Mouse (Mus musculus) myocyte (in vitro differentiated cells): Measurements from ENCODE around the gene Usp29.
"Not testable (repeated sequence)": the region's sequence is repeated elsewhere in the genome, so short reads cannot be mapped to it uniquely, and the experiment has no call there.

Experiments
- MAX ChIP-seq: IDR thresholded peaks from one replicate; pipeline ENCODE4 v1.6.1; 2011; ENCODE audit warnings: low read depth, mild to moderate bottlenecking, control low read depth
- POLR2A ChIP-seq: IDR thresholded peaks from one replicate; pipeline ENCODE4 v1.6.1; 2011; ENCODE audit warnings: low read depth, mild to moderate bottlenecking, control low read depth, moderate library complexity; ENCODE audit not compliant: insufficient read length

GRCm38 (mm10) chr7:6995251-6995650 lies 264.9 kb downstream of the Usp29 start, which contains the start of gene Aurkc:
- TF ChIP-seq MAX, POLR2A: not testable (repeated sequence)
